Mouse (Mus musculus) urinary bladder, postnatal 14 days (tissue): ENCODE measurements around the gene Pxmp4.

Experiments
- DNase-seq: peaks from one replicate; pipeline ENCODE4 v3.0.0; 2021; ENCODE audit warnings: low spot score

Pxmp4 gene

GRCm38 (mm10) chr2:154546711-154547110 is 56.8 kb downstream of the Pxmp4 start, which contains the start of gene 1700003F12Rik:
Gene 1700003F12Rik, plus strand, starts transcription at chr2:154547085.
- no peak for DNase-seq

GRCm38 (mm10) chr2:154543567-154544347 is 59.8 kb downstream of the Pxmp4 start:
- DNase-seq, result peak; percentile 29

- DNase-seq, result no peak
Observed at GRCm38 (mm10) chr2:154541630-154542029, 61.9 kb downstream of the Pxmp4 start.

- DNase-seq, result peak; percentile 48
Observed at GRCm38 (mm10) chr2:154539720-154540119, 63.8 kb downstream of the Pxmp4 start.

GRCm38 (mm10) chr2:154538710-154539109 is 64.8 kb downstream of the Pxmp4 start:
- DNase-seq, result no peak

GRCm38 (mm10) chr2:154538310-154538709 is 65.2 kb downstream of the Pxmp4 start:
- DNase-seq, result peak; percentile 21
